Mouse (Mus musculus) heart, adult 2 months (tissue): ENCODE data around the gene Ccng2. TPM values are rescaled to one million over a fixed set of nuclear protein-coding genes. Genes with fewer than 3 reads are reported as not detected.

Source experiments
- DNase-seq, 2 experiments: peaks; one replicate each; pipeline ENCODE4 v3.0.0; 2021
- H3K27ac ChIP-seq: fragments of 200-600 bp; 2 replicates; pipeline ENCODE4 v1.8.1; 2022
- H3K27me3 ChIP-seq: fragments of 200-500 bp; 2 replicates; pipeline ENCODE4 v1.6.1; 2012; ENCODE audit warnings: mild to moderate bottlenecking, low read length, inconsistent platforms, mixed read lengths; ENCODE audit not compliant: control insufficient read depth, insufficient read depth
- H3K36me3 ChIP-seq: fragments of 200-500 bp; 2 replicates; pipeline ENCODE4 v1.6.1; 2012; ENCODE audit warnings: low read length, inconsistent platforms; ENCODE audit not compliant: control insufficient read depth, insufficient read depth
- H3K4me1 ChIP-seq: fragments of 200-500 bp; 2 replicates; pipeline ENCODE4 v1.6.1; 2011; ENCODE audit warnings: low read length; ENCODE audit not compliant: control insufficient read depth, insufficient read depth
- H3K4me3 ChIP-seq: fragments of 200-600 bp; 2 replicates; pipeline ENCODE4 v1.8.1; 2022
- H3K79me2 ChIP-seq: fragments of 200-500 bp; replicated peaks from 2 replicates; pipeline ENCODE4 v1.6.1; 2012; ENCODE audit warnings: mild to moderate bottlenecking, inconsistent platforms, low read length, moderate library complexity, mixed read lengths; ENCODE audit not compliant: control insufficient read depth, insufficient read depth
- H3K9ac ChIP-seq: fragments of 200-500 bp; 2 replicates; pipeline ENCODE4 v1.6.1; 2012; ENCODE audit warnings: low read depth, mild to moderate bottlenecking, control low read depth, inconsistent platforms, low read length, mixed read lengths
- CTCF ChIP-seq: fragments of 200-600 bp; IDR thresholded peaks from 2 replicates; pipeline ENCODE4 v1.8.1; 2022; ENCODE audit warnings: antibody characterized with exemption, mild to moderate bottlenecking, moderate library complexity
- EP300 ChIP-seq: fragments of 200-500 bp; IDR thresholded peaks from 2 replicates; pipeline ENCODE4 v1.6.1; 2011; ENCODE audit warnings: low read depth, low read length, control low read depth; ENCODE audit not compliant: insufficient read depth
- POLR2A ChIP-seq: fragments of 200-500 bp; IDR thresholded peaks from 2 replicates; pipeline ENCODE4 v1.6.1; 2011; ENCODE audit warnings: mild to moderate bottlenecking, low read depth, low read length, control low read depth; ENCODE audit not compliant: insufficient read depth
- WGBS: fragments of 180-500 bp; shearing (Covaris S2); methylation state at CpG from one replicate; pipeline ENCODE4 v1.1.7; 2018; 5-methylcytosine and 5-hydroxymethylcytosine counted together
- intact Hi-C: fragments of 180-260 bp; cut with DNase I; formaldehyde crosslinking; loops from one replicate; pipeline ENCODE4 v1.15.1; 2025
- polyA plus RNA-seq: library from polyadenylated mRNA; depleted of rRNA; stranded (reverse); fragments of >200 nt; gene quantifications from 2 replicates; pipeline ENCODE4 v1.2.3, GENCODE M21; 2012
- total RNA-seq, 2 experiments: library from RNA; stranded (reverse); gene quantifications; 2 replicates each; pipeline ENCODE4 v1.2.3; 2021

The Ccng2 gene
- total and polyA plus RNA-seq, 3 experiments, result 7.2 to 13.5 (median 12.3) TPM

DNA sequence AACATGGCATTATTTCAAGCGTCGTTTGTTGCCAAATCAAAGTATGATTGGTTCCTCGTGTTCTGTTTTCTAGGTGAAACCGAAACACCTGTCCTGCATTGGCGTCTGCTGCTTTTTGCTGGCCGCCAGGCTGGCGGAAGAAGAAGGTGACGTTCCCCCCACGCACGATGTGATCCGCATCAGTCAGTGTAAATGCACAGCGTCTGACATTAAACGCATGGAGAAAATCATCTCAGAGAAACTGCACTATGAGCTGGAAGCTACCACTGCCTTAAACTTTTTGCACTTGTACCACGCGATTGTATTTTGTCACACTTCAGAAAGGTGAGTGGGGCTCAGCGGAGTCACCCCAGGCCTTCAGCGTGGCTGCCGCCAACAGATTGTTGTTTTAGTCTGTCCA is 3.7 kb downstream of the Ccng2 start:
- 94% methylated on average over 18 of the region's 18 CpGs for WGBS
- Histone ChIP-seq H3K9ac (no peak overlapping the region), H3K27me3 (no peaks in the 10 kb centered on the region), H3K27ac (no peak overlapping the region), H3K4me1 (no peaks in the 10 kb centered on the region), H3K79me2 (no peaks in the 10 kb centered on the region), H3K36me3 (peaks cover 8% of the 10 kb centered on the region), H3K4me3 (no peak overlapping the region)
- intact Hi-C loops, result no loop called here
- TF ChIP-seq POLR2A, result no peak
- no peak for TF ChIP-seq EP300
- TF ChIP-seq CTCF, result no peak
- DNase-seq, result no peak

DNA sequence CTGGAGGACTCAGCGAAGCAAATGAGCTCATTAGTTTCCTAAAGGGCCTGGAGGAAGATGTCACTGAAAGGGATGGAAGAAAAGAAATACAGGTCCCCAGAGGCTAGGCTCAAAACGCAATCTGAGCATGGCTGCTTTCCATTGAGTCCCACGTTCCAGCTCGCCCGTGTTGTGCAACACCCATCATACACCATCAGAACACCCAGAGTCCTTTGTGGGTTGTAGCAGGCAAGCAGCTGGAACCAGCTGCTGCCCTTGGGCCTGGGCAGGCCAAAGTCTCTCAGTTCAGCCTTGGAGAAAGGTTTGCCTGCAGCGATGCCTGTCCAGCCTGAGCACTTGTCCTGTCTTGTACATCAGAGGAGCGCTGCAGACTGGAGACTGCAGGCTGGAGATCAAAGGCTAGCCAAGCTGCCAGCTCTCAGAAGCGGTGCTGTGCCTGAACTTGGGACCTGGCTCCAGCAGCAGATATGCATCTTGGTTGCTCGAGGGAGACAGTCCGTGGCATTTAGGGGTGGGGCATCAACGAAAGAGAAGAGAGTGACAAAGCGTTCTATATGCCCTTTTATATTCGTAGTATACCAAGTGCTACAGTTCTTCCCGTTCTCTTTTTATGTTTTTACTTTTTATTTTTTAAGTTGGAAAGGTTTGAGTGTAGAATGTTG is 15.5 kb downstream of the Ccng2 start:
- H3K4me3 ChIP-seq, result no peak overlapping the region
- H3K36me3 ChIP-seq, result no peaks in the 10 kb centered on the region
- H3K9ac ChIP-seq, result no peak overlapping the region
- no peaks in the 10 kb centered on the region for H3K4me1 ChIP-seq
- no peaks in the 10 kb centered on the region for H3K79me2 ChIP-seq
- intact Hi-C loops, result no loop called here
- peak overlapping the region; percentile 40; the same call in 1 of the 2 replicates for H3K27ac ChIP-seq
- DNase-seq, result peak; percentile 65 to 84
- WGBS, result 64% methylated on average over 14 of the region's 14 CpGs
- TF ChIP-seq EP300 (peak; percentile 87), POLR2A (no peak)
- no peaks in the 10 kb centered on the region for H3K27me3 ChIP-seq

DNA sequence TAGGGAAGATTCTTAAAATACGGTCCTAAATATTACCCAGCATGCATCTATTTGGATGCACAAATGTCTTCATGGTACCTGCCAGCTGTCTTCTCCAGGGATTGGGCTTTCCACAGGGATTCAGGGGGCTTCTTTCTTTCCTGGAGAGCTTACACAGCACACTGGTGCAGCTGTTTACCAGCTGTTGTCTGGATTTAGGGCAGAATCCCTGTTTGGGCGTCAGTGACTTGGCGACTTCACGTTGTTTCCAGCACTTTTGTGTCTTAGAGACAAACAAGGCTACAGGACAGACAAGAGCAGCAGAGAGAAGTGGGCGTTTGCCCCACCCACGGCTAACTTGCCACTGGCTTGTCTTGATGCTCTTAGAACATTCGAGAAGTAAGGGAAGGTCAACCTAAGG is 16.1 kb downstream of the Ccng2 start:
- peak; percentile 44 to 73 for DNase-seq
- TF ChIP-seq POLR2A (no peak), EP300 (0 out of 2 replicates have a peak, but pooled peaks have one; percentile 17)
- intact Hi-C loops, result no loop called here
- H3K27ac ChIP-seq, result peak overlapping the region; percentile 34
- no peak overlapping the region for H3K9ac ChIP-seq
- no peaks in the 10 kb centered on the region for H3K27me3 ChIP-seq
- no peaks in the 10 kb centered on the region for H3K79me2 ChIP-seq
- whole genome bisulfite sequencing, result 58% methylated on average over 7 of the region's 7 CpGs
- no peaks in the 10 kb centered on the region for H3K4me1 ChIP-seq
- H3K4me3 ChIP-seq, result no peak overlapping the region
- no peaks in the 10 kb centered on the region for H3K36me3 ChIP-seq

DNA sequence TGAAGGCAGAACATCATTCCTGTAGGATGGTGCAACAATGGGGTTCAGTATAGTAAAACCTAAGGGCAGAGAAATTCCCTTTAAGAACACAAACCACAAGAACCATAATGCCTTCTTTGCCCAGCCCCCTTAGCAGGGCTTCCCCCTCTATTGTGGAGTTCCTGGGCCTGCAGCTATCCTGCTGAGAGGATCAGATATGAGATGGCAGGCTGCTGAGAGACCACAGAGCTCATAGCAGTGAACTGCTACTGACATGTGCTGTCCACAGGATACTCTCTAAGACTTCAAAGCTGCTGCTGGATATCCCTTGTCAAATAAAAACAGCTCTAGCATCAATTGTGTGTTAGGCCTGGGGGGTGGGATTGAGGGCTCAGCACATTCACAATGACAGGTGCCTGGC is 21.5 kb downstream of the Ccng2 start:
- no peak for DNase-seq
- Histone ChIP-seq H3K9ac (no peak overlapping the region), H3K79me2 (no peaks in the 10 kb centered on the region), H3K36me3 (no peaks in the 10 kb centered on the region), H3K4me1 (no peaks in the 10 kb centered on the region), H3K27ac (no peak overlapping the region), H3K4me3 (no peak overlapping the region), H3K27me3 (no peaks in the 10 kb centered on the region)
- no peak for TF ChIP-seq EP300
- TF ChIP-seq CTCF, result no peak
- no peak for TF ChIP-seq POLR2A
- intact Hi-C loops, result no loop called here

DNA sequence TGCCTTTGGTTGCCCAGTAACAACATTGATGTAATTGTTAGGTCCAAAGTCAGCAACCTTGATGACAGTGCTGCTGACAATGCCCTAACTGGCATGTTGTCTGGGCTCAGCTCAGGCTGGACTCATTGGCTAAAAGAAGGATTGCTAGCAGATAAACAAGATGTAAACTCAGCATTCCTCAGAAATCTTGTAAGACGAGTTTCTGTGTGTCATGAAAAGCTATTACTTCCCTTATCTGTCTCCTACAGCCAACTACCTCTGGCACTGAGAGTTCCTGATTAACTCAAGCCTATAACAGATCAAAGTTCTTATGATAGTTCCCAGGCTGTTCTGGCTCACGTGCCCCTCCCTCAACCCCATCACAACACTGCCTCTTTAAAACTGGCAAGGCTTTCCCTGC is 23.2 kb downstream of the Ccng2 start:
- H3K9ac ChIP-seq, result no peak overlapping the region
- H3K79me2 ChIP-seq, result no peaks in the 10 kb centered on the region
- TF ChIP-seq CTCF, result no peak
- TF ChIP-seq POLR2A, result no peak
- TF ChIP-seq EP300, result no peak
- H3K36me3 ChIP-seq, result no peaks in the 10 kb centered on the region
- WGBS, result 12% methylated on average over 2 of the region's 2 CpGs
- H3K27me3 ChIP-seq, result no peaks in the 10 kb centered on the region
- intact Hi-C loops, result no loop called here
- H3K4me1 ChIP-seq, result no peaks in the 10 kb centered on the region
- no peak overlapping the region for H3K27ac ChIP-seq
- no peak for DNase-seq
- no peak overlapping the region for H3K4me3 ChIP-seq

DNA sequence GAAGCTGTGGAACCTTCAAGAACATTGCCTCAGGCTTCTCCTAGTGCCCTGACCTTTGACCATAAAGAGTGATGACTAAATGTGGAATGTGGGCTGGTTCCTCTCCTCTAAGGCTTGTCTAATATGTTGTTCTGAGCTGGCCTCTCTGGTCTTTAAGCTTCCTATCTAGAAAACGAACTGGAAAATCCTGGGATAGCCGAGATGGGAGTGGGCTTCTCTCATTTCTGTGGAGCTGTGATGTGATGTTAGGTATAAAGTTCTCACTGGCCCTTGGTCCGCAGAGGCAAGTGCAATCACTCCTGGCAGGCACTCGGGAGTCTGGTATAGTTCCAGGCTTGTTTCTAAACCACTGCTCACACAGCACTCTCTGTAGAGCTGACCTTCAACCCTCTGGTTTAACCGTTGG is 29.3 kb downstream of the Ccng2 start:
- intact Hi-C loops, result no loop called here
- H3K27ac ChIP-seq, result no peak overlapping the region
- no peaks in the 10 kb centered on the region for H3K79me2 ChIP-seq
- TF ChIP-seq POLR2A, result no peak
- no peak for TF ChIP-seq CTCF
- no peak for TF ChIP-seq EP300
- no peaks in the 10 kb centered on the region for H3K36me3 ChIP-seq
- no peak overlapping the region for H3K4me3 ChIP-seq
- H3K27me3 ChIP-seq, result no peaks in the 10 kb centered on the region
- no peaks in the 10 kb centered on the region for H3K4me1 ChIP-seq
- no peak overlapping the region for H3K9ac ChIP-seq
- 60% methylated on average over 5 of the region's 5 CpGs for WGBS
- peak; percentile 35 to 53 for DNase-seq
